Mouse (Mus musculus) kidney, adult 2 months (tissue): ENCODE data around the gene Gabarapl2.

Experiments
- CTCF ChIP-seq: fragments of 200-500 bp; conservative IDR thresholded peaks from 2 replicates; pipeline ENCODE4 v1.5.1; 2011; ENCODE audit warnings: low read depth, mild to moderate bottlenecking, control low read depth, low read length, moderate library complexity, mixed read lengths; ENCODE audit not compliant: insufficient read depth, insufficient read length
- POLR2A ChIP-seq: fragments of 200-500 bp; IDR thresholded peaks from one replicate; pipeline ENCODE4 v1.6.1; 2011; ENCODE audit warnings: low read depth, low read length, control low read depth

- no peak for TF ChIP-seq CTCF
- TF ChIP-seq POLR2A, result no peak
Measured at GRCm38 (mm10) chr8:111934201-111934600, 6.3 kb upstream of the Gabarapl2 start.
